Mouse (Mus musculus): ENCODE measurements around the gene Foxred2.

DNA sequence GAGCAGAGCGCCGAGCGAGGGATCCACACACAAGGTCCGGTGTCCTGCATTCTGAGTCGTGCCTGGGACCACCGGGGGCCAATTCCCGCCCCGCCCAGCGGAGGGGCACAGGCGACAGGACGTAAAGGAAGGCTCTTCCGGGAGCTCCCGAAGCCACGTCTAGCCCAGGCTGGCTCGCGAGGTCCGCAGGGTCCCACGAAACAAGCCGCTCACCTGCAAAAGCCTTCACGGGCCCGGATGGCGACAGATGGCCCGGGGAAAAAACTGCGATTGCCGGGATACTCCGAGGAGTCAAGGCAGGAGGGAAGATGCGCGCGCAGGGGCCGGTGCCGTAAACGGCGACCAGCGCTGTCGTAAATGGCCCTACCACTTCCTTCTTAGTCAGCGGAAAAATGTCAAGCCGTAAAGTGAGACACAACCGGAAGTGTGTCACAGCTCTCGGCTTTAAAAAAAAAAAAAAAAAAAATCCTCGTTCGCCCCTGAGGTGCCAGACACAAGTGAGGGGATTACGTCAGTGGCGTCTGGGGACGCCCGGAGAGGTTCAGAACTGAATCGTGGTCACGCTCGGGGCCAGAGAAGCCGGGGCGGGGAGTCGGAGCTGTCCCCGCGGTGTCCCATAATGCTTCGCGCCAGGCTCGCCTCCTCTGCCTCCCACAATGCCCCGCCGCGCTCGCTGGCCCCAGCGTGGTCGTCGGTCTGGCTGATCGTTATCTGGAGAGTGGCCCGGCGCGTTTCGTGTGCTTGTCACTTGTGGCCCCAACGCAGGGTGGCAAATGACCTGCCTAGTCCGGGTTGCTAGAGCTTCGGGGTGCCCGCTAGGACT lies 14.2 kb upstream of the Foxred2 start, which contains the start of gene Eif3d:
- TF ChIP-seq CTCF (IDR thresholded peaks at IDR 0.05; ENCODE audit: low read depth) (no peak), EP300 (IDR thresholded peaks at IDR 0.05; ENCODE audit: low read depth) (peak; percentile 72)

Data from liver, postnatal 0 days (tissue).